Mouse (Mus musculus) ovary, postnatal 10 days (tissue): ENCODE measurements around the gene Plvap.
"Not testable (repeated sequence)": the region's sequence is repeated elsewhere in the genome, so short reads cannot be mapped to it uniquely, and the experiment has no call there.

ENCODE experiments used
- DNase-seq: peaks from one replicate; pipeline ENCODE4 v3.0.0; 2022; ENCODE audit warnings: low spot score

Gene Plvap

DNA sequence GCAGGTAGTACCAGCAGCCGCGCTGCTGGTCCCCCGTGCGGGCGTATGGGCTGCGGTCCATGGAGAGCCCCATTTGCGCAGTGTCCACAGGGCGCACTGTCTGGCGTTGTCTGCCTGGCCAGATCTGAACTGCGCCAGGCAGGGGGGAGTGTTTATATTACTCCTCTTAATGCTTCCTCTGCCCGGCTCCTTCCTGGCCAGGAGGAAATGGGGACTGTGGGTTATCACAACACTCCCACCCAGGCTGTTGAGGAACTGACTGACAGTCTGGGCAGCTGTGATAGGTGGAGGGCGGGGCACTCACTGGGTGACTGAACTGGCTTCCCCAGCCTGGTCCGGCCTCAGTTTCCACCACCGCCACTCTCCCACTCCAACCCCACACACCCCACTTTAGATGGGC is at the start of gene Plvap:
TSS of gene Plvap (minus strand) at position 109 of the 400 bp plus-strand sequence.
- no peak for DNase-seq

DNA sequence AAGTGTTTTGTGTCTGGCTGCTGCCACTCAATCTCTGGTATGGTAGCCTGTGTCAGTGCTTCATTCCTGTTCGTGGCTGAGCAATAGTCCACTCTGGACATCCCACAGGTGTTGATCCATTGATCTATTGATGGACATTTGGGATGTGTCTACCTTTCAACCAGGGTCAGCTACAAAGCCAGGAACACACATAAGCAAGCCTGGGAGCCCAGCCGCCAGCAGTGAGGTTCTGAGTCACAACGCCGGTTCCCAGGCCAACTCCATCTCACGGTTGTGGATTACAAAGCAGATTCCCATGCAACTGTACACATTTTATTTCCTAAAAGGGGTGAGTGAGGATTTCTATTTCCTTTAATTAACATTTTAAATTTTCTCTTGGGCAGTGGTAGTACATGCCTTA is 49.2 kb upstream of the Plvap start:
- DNase-seq = no peak

- no peak for DNase-seq
These were observed 48.5 kb upstream of the Plvap start for GRCm38 (mm10) chr8:71560071-71560470.

GRCm38 (mm10) chr8:71558958-71559690 is 47.6 kb upstream of the Plvap start:
- DNase-seq = no peak

GRCm38 (mm10) chr8:71558071-71558957 is 46.8 kb upstream of the Plvap start, which contains the start of gene Tmem221:
Tmem221 (minus strand) TSS chr8:71558871.
- DNase-seq = no peak

- DNase-seq = no peak
These were observed 43.1 kb upstream of the Plvap start for GRCm38 (mm10) chr8:71554644-71555043.

DNA sequence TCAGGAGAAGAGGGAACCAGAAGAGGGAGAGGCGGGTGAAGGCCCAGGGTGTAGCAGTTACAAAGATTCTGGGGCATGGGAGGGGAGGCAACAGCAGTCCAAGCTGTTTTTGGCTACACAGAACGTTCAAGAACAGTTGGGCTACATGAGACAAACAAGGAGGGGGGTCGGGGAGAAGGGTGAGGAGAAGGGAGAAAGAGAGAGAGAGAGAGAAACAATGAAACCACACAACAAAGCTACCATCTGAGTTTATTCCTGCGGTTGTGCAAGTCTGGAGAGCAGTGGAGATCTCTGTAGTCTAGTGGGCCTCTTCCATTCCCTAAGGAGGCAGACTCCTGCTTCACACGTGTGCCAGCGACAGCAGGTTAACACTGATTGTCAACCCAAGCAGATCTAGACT is 42.4 kb upstream of the Plvap start:
- DNase-seq = no peak

DNA sequence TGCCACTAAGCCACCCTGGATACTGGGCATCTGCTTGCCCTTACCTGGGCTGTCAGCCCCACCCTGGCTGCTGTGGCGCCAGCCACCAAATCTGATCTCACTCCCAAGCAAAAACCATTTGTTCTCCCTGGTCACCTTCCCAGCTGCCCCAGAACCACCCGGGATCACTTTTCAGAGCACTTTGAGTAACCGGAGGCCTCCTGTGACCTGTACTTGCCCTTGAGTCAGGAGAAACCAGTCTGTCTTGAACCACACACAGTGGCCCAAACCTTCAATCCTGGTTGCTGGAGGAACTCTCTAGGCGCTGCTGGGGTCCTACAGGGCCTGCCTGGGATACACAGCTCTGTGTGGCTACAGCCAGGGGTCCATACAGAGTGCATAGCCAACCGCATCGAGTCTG is 41.2 kb upstream of the Plvap start:
- DNase-seq = no peak

GRCm38 (mm10) chr8:71550754-71551153 is 39.2 kb upstream of the Plvap start:
- no peak for DNase-seq

DNA sequence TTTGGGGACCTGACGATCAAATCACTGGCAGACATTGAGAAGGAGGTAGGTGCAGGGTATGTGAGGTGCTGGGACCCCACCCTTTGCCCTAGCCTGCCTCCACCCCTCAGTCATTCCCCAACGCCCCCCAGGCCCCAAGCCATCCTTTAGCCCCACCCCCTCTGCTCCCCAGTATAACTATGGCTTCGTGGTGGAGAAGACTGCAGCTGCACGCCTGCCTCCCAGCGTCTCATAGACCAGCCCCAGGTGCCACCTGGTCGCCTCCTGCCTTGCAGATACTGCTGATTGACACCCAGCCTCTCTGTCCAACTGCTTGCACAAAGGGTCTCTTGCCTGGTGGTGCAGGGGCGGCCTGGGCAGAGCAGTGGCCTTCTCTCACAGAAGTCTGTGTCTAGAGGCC is 36.0 kb upstream of the Plvap start:
- DNase-seq = no peak

GRCm38 (mm10) chr8:71545053-71545452 is 33.5 kb upstream of the Plvap start:
- DNase-seq = no peak

DNA sequence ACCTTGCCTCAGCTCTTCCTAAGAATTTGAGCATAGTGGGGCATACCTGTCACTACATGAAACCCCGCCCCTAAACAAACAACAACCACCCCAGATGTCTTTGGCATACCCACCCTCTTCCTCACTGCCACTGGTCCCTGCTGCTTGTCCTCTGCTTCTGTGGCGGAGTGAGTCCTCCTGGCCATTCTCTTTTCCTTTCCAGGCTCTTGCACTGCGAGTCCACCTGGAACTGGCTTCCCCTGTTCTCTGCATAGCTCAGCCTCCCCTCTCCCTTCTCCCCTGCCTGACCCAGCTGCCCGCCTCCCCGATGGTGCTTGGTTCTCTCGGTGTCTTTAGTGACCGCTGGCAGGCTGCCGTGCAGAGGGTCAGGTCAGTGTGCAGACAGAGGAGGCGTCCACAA is 32.2 kb upstream of the Plvap start:
- DNase-seq = no peak

DNA sequence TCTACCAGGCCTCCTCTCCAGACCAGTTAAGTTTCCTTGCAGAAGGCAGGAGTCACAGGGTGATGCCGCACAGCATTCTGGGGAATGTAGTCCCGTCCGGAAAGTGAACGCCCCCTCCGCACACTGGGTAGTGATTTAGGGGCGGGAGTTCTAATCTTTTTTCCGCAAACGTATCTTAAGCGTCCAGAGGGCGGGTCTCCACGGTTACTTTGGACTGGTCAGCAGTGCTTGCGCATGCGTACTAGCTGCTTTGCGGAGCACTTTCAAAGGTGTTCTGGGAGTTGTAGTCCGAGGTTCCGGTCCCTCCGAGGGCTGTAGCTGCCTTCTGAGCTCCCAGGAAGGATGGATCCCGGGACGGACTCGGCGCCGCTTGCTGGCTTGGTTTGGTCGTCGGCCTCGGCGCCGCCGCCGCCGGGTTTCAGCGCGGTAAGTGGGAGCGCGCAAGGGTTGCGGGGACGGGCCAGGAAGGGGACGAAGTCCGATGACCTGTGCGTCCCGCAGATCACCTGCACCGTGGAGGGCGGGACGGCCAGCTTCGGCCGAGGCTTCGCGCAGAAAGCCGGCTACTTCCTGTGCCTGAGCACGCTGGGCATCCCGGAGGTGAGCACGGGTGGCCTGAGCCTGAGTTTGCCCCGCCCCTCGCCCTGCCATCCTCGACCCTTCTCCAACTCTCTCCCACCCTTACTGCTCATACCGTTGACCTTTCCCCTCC is 31.2 kb upstream of the Plvap start, which contains the start of gene Mvb12a:
TSS of gene Mvb12a (plus strand) at position 291 of the 712 bp plus-strand sequence.
- peak; percentile 71 for DNase-seq

- DNase-seq = peak; percentile 49
These were observed 25.7 kb upstream of the Plvap start, which contains the start of gene Bst2 for GRCm38 (mm10) chr8:71537028-71537867. Bst2 (minus strand) TSS chr8:71537456.

- DNase-seq = no peak
These were observed 24.1 kb upstream of the Plvap start for GRCm38 (mm10) chr8:71535663-71536062.

DNA sequence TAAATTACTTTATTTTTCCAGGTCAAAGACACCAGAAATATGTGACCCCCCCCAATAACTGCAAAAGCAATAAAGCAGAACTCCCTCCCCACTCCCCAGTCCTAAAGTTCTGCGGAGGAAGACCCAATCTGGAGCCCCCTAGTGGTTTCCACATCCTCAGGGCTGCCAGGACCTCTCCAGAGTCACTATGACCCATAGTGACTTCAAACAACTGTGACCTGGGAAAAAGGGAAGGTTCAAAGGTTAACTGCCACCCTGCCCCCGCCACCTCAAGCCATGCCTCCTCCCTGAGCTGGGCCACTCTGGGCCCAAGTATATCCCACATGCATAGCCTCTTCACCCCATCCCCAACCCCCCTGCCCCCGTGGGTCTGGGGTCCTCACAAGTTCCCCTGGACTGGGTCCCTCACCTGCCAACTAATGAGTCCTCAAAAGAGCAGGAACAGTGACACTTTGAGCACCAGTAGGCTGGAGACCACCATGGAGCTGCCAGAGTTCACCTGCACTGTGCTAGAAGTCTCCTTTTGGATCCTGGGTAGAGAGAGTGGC is 22.8 kb upstream of the Plvap start:
- no peak for DNase-seq

GRCm38 (mm10) chr8:71530735-71531467 is 19.3 kb upstream of the Plvap start:
- DNase-seq = not testable (repeated sequence)

DNA sequence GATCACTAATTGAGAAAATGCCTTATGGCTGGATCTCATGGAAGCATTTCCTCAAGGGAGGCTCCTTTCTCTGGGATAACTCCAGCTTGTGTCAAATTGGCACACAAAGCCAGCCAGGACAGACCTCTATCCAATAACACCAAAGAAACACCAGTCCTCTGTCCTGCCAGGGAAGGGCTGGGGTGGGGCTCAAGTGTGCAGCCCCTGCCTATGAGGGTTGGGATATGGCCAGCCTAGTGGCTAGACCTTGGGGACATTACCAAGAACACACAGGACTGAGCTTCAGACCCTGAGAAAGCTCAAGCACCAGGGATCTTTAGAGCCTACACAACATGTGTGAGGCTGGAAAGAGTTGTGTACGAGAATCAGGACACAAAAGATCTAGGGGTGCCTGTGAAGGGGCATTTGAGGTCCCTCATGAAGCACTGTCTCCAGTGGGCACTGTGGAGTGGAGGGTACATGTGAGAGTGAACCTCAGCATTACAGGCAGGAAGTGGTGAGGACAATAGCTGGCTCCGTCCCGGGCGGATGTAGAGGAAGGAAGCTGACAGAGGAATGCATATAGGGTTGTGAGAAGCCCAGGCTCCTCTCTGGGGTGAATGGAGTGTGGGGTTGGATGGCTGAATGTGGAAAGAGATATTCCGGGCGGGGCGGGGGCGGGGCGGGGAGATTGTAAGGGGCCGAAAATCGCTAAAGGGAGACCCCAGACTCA is 17.0 kb upstream of the Plvap start:
- no peak for DNase-seq

DNA sequence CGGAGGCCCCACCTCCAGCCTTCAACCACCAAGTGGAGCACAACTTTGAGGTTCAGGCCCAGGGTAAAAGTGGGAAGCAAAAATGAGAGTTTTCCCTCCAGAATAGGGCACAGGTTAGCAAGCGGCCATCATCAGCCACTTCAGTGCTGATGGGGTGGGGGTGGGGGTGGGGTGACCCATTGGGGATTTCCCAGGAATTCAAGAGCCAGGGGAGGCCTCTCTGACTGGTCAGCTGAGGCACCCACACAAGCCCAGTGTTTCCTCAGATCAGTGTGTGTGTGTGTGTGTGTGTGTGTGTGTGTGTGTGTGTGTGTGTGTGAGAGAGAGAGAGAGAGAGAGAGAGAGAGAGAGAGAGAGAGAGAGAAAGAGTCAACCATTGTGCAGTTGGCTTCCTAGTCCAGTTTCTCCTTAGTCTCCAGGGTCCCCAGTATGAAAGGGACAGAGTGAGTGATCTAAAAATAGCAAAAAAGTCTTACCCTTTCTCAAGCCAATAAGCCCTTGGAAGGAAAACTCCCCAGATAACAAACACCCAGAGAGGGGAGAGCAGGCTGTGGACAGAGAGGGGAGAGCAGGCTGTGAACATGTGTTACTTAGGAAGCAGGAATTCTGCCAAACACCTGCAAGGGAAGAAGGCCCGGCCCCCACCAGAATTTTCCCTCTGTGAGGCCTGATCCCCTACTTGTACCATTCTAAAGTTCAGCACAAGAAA is 15.8 kb upstream of the Plvap start:
- DNase-seq = no peak
